Comparison of ENCODE assay signal across 8 mouse cellular contexts in genomic region chr9:13652917-13653316, GRCm38 (mm10).
A peak's percentile ranks its signal among the peaks of the same experiment; 100 is the strongest.
DNase-seq lines count a peak whose midpoint lies in the region; ATAC-seq and TF ChIP-seq lines count a peak whose summit lies in the region.

No protein-coding gene starts in this region.

- H3K9ac ChIP-seq in limb, embryonic 14.5 days (ENCODE audit: low read depth, low read length, severe bottlenecking), result no peak overlapping the region
- H3K9ac ChIP-seq in forebrain, embryonic 11.5 days (ENCODE audit: low read length), result no peak overlapping the region; the same call in 1 of the 2 replicates
- no peak overlapping the region for H3K9ac ChIP-seq in lung, embryonic 15.5 days
- H3K9ac ChIP-seq in stomach, embryonic 14.5 days (replicated peaks; ENCODE audit: low read depth, low read length), result no peak overlapping the region

- no peaks in the 10 kb centered on the region for H3K9me3 ChIP-seq in limb, embryonic 14.5 days (ENCODE audit: control insufficient read depth, low read length)
- no peaks in the 10 kb centered on the region for H3K9me3 ChIP-seq in limb, embryonic 10.5 days (replicated peaks)
- no peaks in the 10 kb centered on the region for H3K9me3 ChIP-seq in forebrain, embryonic 11.5 days (ENCODE audit: control insufficient read depth, low read length)
- H3K9me3 ChIP-seq in lung, embryonic 15.5 days, result no peaks in the 10 kb centered on the region
- no peaks in the 10 kb centered on the region for H3K9me3 ChIP-seq in stomach, embryonic 14.5 days (ENCODE audit: control insufficient read depth, low read depth, low read length)

- no peak overlapping the region for H3K4me3 ChIP-seq in cerebellum, adult 2 months (replicated peaks; ENCODE audit: insufficient read depth, low read depth, low read length)
- no peak overlapping the region for H3K4me3 ChIP-seq in limb, embryonic 14.5 days (replicated peaks; ENCODE audit: low read length)
- H3K4me3 ChIP-seq in limb, embryonic 10.5 days, result no peak overlapping the region
- H3K4me3 ChIP-seq in forebrain, embryonic 11.5 days (ENCODE audit: low read depth, low read length), result no peak overlapping the region
- H3K4me3 ChIP-seq in lung, embryonic 15.5 days, result no peak overlapping the region
- H3K4me3 ChIP-seq in stomach, embryonic 14.5 days (ENCODE audit: low read depth, low read length), result no peak overlapping the region

- WGBS in cerebellum, adult 2 months, result 24% methylated on average over 3 of the region's 3 CpGs
- 37% methylated on average over 3 of the region's 3 CpGs for WGBS in limb, embryonic 14.5 days
- 58% methylated on average over 3 of the region's 3 CpGs for WGBS in limb, embryonic 10.5 days
- 38% methylated on average over 3 of the region's 3 CpGs for WGBS in forebrain, embryonic 11.5 days
- WGBS in lung, embryonic 15.5 days, result 22% methylated on average over 3 of the region's 3 CpGs
- 24% methylated on average over 3 of the region's 3 CpGs for WGBS in stomach, embryonic 14.5 days

- peaks cover 24% of the 10 kb centered on the region; the same call in 1 of the 2 replicates for H3K4me1 ChIP-seq in cerebellum, adult 2 months (ENCODE audit: control insufficient read depth, insufficient read depth, low read length)
- H3K4me1 ChIP-seq in limb, embryonic 14.5 days (ENCODE audit: control insufficient read depth, insufficient read depth, low read length), result 0 out of 2 replicates have a peak, but pooled peaks cover 4% of the 10 kb centered on the region
- H3K4me1 ChIP-seq in limb, embryonic 10.5 days, result peaks cover 15% of the 10 kb centered on the region
- peaks cover 10% of the 10 kb centered on the region for H3K4me1 ChIP-seq in forebrain, embryonic 11.5 days (replicated peaks; ENCODE audit: control insufficient read depth, insufficient read depth, low read length)
- H3K4me1 ChIP-seq in lung, embryonic 15.5 days, result 0 out of 2 replicates have a peak, but pooled peaks cover 9% of the 10 kb centered on the region
- peaks cover 7% of the 10 kb centered on the region; the same call in 1 of the 2 replicates for H3K4me1 ChIP-seq in stomach, embryonic 14.5 days (ENCODE audit: control insufficient read depth, insufficient read depth, low read length)

- no peaks in the 10 kb centered on the region for H3K27me3 ChIP-seq in cerebellum, adult 2 months (ENCODE audit: control insufficient read depth, insufficient read depth, low read length)
- no peaks in the 10 kb centered on the region for H3K27me3 ChIP-seq in limb, embryonic 14.5 days (ENCODE audit: control insufficient read depth, insufficient read depth, low read length)
- H3K27me3 ChIP-seq in limb, embryonic 10.5 days (ENCODE audit: low read depth, poor library complexity, severe bottlenecking), result no peaks in the 10 kb centered on the region
- no peaks in the 10 kb centered on the region for H3K27me3 ChIP-seq in forebrain, embryonic 11.5 days (ENCODE audit: control insufficient read depth, insufficient read depth, low read length)
- H3K27me3 ChIP-seq in lung, embryonic 15.5 days, result no peaks in the 10 kb centered on the region
- no peaks in the 10 kb centered on the region for H3K27me3 ChIP-seq in stomach, embryonic 14.5 days (ENCODE audit: control insufficient read depth, insufficient read depth, low read length)

- peak in 1 of 2 experiments; percentile 67 for DNase-seq in cerebellum, adult 2 months
- no peak for DNase-seq in cerebellum, postnatal 36 days
- DNase-seq in limb, embryonic 14.5 days (ENCODE audit: low spot score), result peak; percentile 53
- no peak for DNase-seq in limb, embryonic 10.5 days (ENCODE audit: low spot score)
- DNase-seq in forebrain, embryonic 11.5 days (ENCODE audit: low spot score), result no peak
- DNase-seq in adrenal gland, adult 2 months, result no peak

- H3K27ac ChIP-seq in cerebellum, adult 2 months (ENCODE audit: insufficient read depth, low read length), result no peak overlapping the region
- H3K27ac ChIP-seq in limb, embryonic 14.5 days (replicated peaks; ENCODE audit: low read depth, low read length), result no peak overlapping the region
- H3K27ac ChIP-seq in limb, embryonic 10.5 days, result no peak overlapping the region
- H3K27ac ChIP-seq in forebrain, embryonic 11.5 days (ENCODE audit: low read depth, low read length), result peak overlapping the region; percentile 59; the same call in 1 of the 2 replicates
- no peak overlapping the region for H3K27ac ChIP-seq in lung, embryonic 15.5 days
- H3K27ac ChIP-seq in stomach, embryonic 14.5 days (ENCODE audit: low read length), result no peak overlapping the region

- TF ChIP-seq POLR2A in cerebellum, adult 2 months (IDR thresholded peaks at IDR 0.05; ENCODE audit: borderline replicate concordance, insufficient read depth, low read length), result no peak
- no peak for TF ChIP-seq POLR2A in limb, embryonic 14.5 days (IDR thresholded peaks at IDR 0.05; ENCODE audit: borderline replicate concordance, extremely low read depth, insufficient read depth, insufficient read length)

- 0 out of 2 replicates have a peak, but pooled peaks have one; percentile 57 for ATAC-seq in limb, embryonic 14.5 days (ENCODE audit: low FRiP score, low read depth)
- peak; percentile 68 for ATAC-seq in forebrain, embryonic 11.5 days (replicated peaks; ENCODE audit: low FRiP score)
- 0 out of 2 replicates have a peak, but pooled peaks have one; percentile 37 for ATAC-seq in lung, embryonic 15.5 days (ENCODE audit: borderline replicate concordance, extremely low read depth, low FRiP score, low TSS enrichment)
- 0 out of 2 replicates have a peak, but pooled peaks have one; percentile 18 for ATAC-seq in stomach, embryonic 14.5 days (ENCODE audit: insufficient number of reproducible peaks, insufficient read depth, low FRiP score, low read depth)

- no peaks in the 10 kb centered on the region for H3K36me3 ChIP-seq in limb, embryonic 14.5 days (ENCODE audit: control insufficient read depth, insufficient read depth, low read length)
- H3K36me3 ChIP-seq in limb, embryonic 10.5 days, result no peaks in the 10 kb centered on the region
- no peaks in the 10 kb centered on the region for H3K36me3 ChIP-seq in forebrain, embryonic 11.5 days (ENCODE audit: control insufficient read depth, insufficient read depth, low read length)
- no peaks in the 10 kb centered on the region for H3K36me3 ChIP-seq in lung, embryonic 15.5 days
- H3K36me3 ChIP-seq in stomach, embryonic 14.5 days (ENCODE audit: control insufficient read depth, insufficient read depth, low read length), result no peaks in the 10 kb centered on the region

- TF ChIP-seq CTCF in cerebellum, adult 2 months (IDR thresholded peaks at IDR 0.05; ENCODE audit: borderline replicate concordance, insufficient read depth, low read depth, low read length), result peak; percentile 24; the same call in 1 of the 2 replicates

- no peak overlapping the region for H3K4me2 ChIP-seq in limb, embryonic 14.5 days (replicated peaks; ENCODE audit: low read depth, low read length, severe bottlenecking)
- no peak overlapping the region; the same call in 1 of the 2 replicates for H3K4me2 ChIP-seq in forebrain, embryonic 11.5 days (ENCODE audit: low read depth, low read length, severe bottlenecking)
- H3K4me2 ChIP-seq in lung, embryonic 15.5 days, result no peak overlapping the region
- no peak overlapping the region for H3K4me2 ChIP-seq in stomach, embryonic 14.5 days (replicated peaks; ENCODE audit: low read depth, low read length)

Comparison
In these comparisons a context has a peak if more than half of its experiments do, and no peak if none do; other contexts are left out.
1. ATAC-seq: peak in every context shown above with its lines; median percentile 68 in forebrain, embryonic 11.5 days; 57 in limb, embryonic 14.5 days; 37 in lung, embryonic 15.5 days; 18 in stomach, embryonic 14.5 days.